ENCODE assay signal across 8 mouse cellular contexts in the genomic region with DNA sequence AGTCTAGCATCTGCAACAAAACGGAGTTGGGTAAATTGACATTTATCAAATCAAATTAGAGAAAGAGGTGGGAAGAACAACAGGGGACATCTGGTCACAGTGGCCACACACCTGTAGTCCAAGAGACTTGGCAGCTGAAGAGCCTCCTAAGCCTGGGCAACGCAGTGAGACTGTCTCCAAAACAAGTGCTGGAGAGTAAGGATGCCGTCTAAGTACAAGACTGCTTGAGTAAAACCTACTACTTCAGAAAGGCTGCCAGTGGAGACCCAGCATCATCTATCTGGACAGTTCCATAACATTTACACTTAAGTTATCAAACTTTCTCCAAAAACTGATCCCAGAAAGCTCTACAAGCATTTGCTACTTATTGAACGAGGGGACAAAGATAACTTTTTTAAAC. TPM values are rescaled to one million over a fixed set of nuclear protein-coding genes. Genes with fewer than 3 reads are reported as not detected.
A peak's percentile ranks its signal among the peaks of the same experiment; 100 is the strongest.
DNase-seq lines count a peak whose midpoint lies in the region; ATAC-seq lines count a peak whose summit lies in the region.

No protein-coding gene starts in this region.

- no peak for ATAC-seq in erythroblast, adult 5-6 weeks (replicated peaks; ENCODE audit: low FRiP score, poor library complexity, severe bottlenecking)
- no peak for ATAC-seq in neural tube, embryonic 11.5 days (ENCODE audit: insufficient read depth, low FRiP score, low TSS enrichment)
- no peak for ATAC-seq in limb, embryonic 12.5 days (ENCODE audit: insufficient number of reproducible peaks, insufficient read depth, low FRiP score, low TSS enrichment, low read depth)
- ATAC-seq in stomach, embryonic 15.5 days (ENCODE audit: insufficient read depth, low FRiP score, low read depth): no peak

- H3K27me3 ChIP-seq in erythroblast, embryonic 14.5 days (ENCODE audit: control insufficient read depth): no peaks in the 10 kb centered on the region
- no peaks in the 10 kb centered on the region for H3K27me3 ChIP-seq in neural tube, embryonic 11.5 days (ENCODE audit: control insufficient read depth, insufficient read depth, low read length)
- H3K27me3 ChIP-seq in limb, embryonic 12.5 days: no peaks in the 10 kb centered on the region
- H3K27me3 ChIP-seq in stomach, embryonic 15.5 days (replicated peaks): no peaks in the 10 kb centered on the region

- peak overlapping the region; percentile 1; the same call in 1 of the 2 replicates for H3K4me2 ChIP-seq in neural tube, embryonic 11.5 days (ENCODE audit: low read depth)
- peak overlapping the region; percentile 85 for H3K4me2 ChIP-seq in limb, embryonic 12.5 days
- H3K4me2 ChIP-seq in stomach, embryonic 15.5 days: peak overlapping the region; percentile 41

- 84% methylated on average over 4 of the region's 4 CpGs for WGBS in neural tube, embryonic 11.5 days
- 71% methylated on average over 4 of the region's 4 CpGs for WGBS in limb, embryonic 12.5 days
- WGBS in stomach, embryonic 15.5 days: 37% methylated on average over 4 of the region's 4 CpGs

- H3K4me1 ChIP-seq in erythroblast, embryonic 14.5 days (ENCODE audit: control insufficient read depth): peaks cover 46% of the 10 kb centered on the region
- H3K4me1 ChIP-seq in neural tube, embryonic 11.5 days (ENCODE audit: control insufficient read depth, insufficient read depth, low read length): peaks cover 5% of the 10 kb centered on the region; the same call in 1 of the 2 replicates
- peaks cover 31% of the 10 kb centered on the region for H3K4me1 ChIP-seq in limb, embryonic 12.5 days (replicated peaks)
- 0 out of 2 replicates have a peak, but pooled peaks cover 3% of the 10 kb centered on the region for H3K4me1 ChIP-seq in stomach, embryonic 15.5 days

- H3K9ac ChIP-seq in neural tube, embryonic 11.5 days (ENCODE audit: low read length): no peak overlapping the region
- no peak overlapping the region for H3K9ac ChIP-seq in limb, embryonic 12.5 days (replicated peaks)
- no peak overlapping the region for H3K9ac ChIP-seq in stomach, embryonic 15.5 days

- no peak overlapping the region for H3K27ac ChIP-seq in neural tube, embryonic 11.5 days (ENCODE audit: low read depth, low read length)
- H3K27ac ChIP-seq in limb, embryonic 12.5 days: no peak overlapping the region
- no peak overlapping the region for H3K27ac ChIP-seq in stomach, embryonic 15.5 days

- no peaks in the 10 kb centered on the region for H3K9me3 ChIP-seq in erythroblast, embryonic 14.5 days (ENCODE audit: control insufficient read depth, low read length)
- no peaks in the 10 kb centered on the region for H3K9me3 ChIP-seq in neural tube, embryonic 11.5 days (ENCODE audit: control insufficient read depth, low read length)
- H3K9me3 ChIP-seq in limb, embryonic 12.5 days: no peaks in the 10 kb centered on the region
- H3K9me3 ChIP-seq in stomach, embryonic 15.5 days: no peaks in the 10 kb centered on the region

- peaks cover 68% of the 10 kb centered on the region for H3K36me3 ChIP-seq in erythroblast, embryonic 14.5 days (ENCODE audit: control insufficient read depth)
- H3K36me3 ChIP-seq in neural tube, embryonic 11.5 days (ENCODE audit: control insufficient read depth, insufficient read depth, low read length): no peaks in the 10 kb centered on the region
- peaks cover 25% of the 10 kb centered on the region for H3K36me3 ChIP-seq in limb, embryonic 12.5 days
- 0 out of 2 replicates have a peak, but pooled peaks cover 5% of the 10 kb centered on the region for H3K36me3 ChIP-seq in stomach, embryonic 15.5 days

- DNase-seq in neural tube, embryonic 11.5 days (ENCODE audit: low spot score): no peak
- DNase-seq in neural tube, embryonic 10.5 days (ENCODE audit: extremely low spot score, low spot score): no peak
- no peak for DNase-seq in right cerebral cortex, postnatal 14 days
- DNase-seq in gastrocnemius, adult 8-10 months (ENCODE audit: low spot score in 2 of 2): no peak

- peak overlapping the region; percentile 97 for H3K4me3 ChIP-seq in erythroblast, embryonic 14.5 days (replicated peaks)
- no peak overlapping the region for H3K4me3 ChIP-seq in neural tube, embryonic 11.5 days (ENCODE audit: low read depth, low read length)
- H3K4me3 ChIP-seq in limb, embryonic 12.5 days (replicated peaks): 0 out of 2 replicates have a peak overlapping the region, but pooled peaks have one; percentile 13
- H3K4me3 ChIP-seq in stomach, embryonic 15.5 days (replicated peaks): 0 out of 2 replicates have a peak overlapping the region, but pooled peaks have one; percentile 16

RNA-seq across cellular contexts. Expression of a gene that starts 3.7 kb away (rescaled TPM):
- 47.2 and 60.2 TPM in 2 replicates for polyA plus RNA-seq in erythroblast, embryonic 14.5 days (2012)
- 107 and 120 TPM in 2 replicates for total RNA-seq in erythroblast, adult 5-6 weeks (2015; ENCODE audit: low replicate concordance)
- total RNA-seq in erythroblast, adult 5-6 weeks (2017; ENCODE audit: low replicate concordance): 56.6 and 94.7 TPM in 2 replicates
- 277 and 289 TPM in 2 replicates for polyA plus RNA-seq in neural tube, embryonic 11.5 days (2014; fragmentation: Nextera tagmentation; extraction: Ambion mirVana)
- 469 and 520 TPM in 2 replicates for polyA plus RNA-seq in limb, embryonic 12.5 days (2016; fragmentation: Nextera tagmentation; extraction: Ambion mirVana)
- 178 and 194 TPM in 2 replicates for polyA plus RNA-seq in stomach, embryonic 15.5 days (2015; fragmentation: Nextera tagmentation; extraction: Ambion mirVana)
- 10 to 100 TPM; 47.4 to 79.5 (median 63.1) TPM for total RNA-seq in gastrocnemius, adult 8-10 months (2022)

RNA-seq across cellular contexts. Expression of a gene that starts 3.8 kb away (rescaled TPM):
- 1.8 and 1.9 TPM in 2 replicates for polyA plus RNA-seq in erythroblast, embryonic 14.5 days (2012)
- total RNA-seq in erythroblast, adult 5-6 weeks (2015; ENCODE audit: low replicate concordance): 2.5 TPM in 1 of 2 replicates, not detected in the other
- 1.4 TPM in 1 of 2 replicates, not detected in the other for total RNA-seq in erythroblast, adult 5-6 weeks (2017; ENCODE audit: low replicate concordance)
- 2.1 and 2.2 TPM in 2 replicates for polyA plus RNA-seq in neural tube, embryonic 11.5 days (2014; fragmentation: Nextera tagmentation; extraction: Ambion mirVana)
- 1.7 and 2.2 TPM in 2 replicates for polyA plus RNA-seq in limb, embryonic 12.5 days (2016; fragmentation: Nextera tagmentation; extraction: Ambion mirVana)
- polyA plus RNA-seq in stomach, embryonic 15.5 days (2015; fragmentation: Nextera tagmentation; extraction: Ambion mirVana): 1.7 and 1.8 TPM in 2 replicates
- total RNA-seq in gastrocnemius, adult 8-10 months (2022): under 1 TPM in 1 of 4 experiments, not detected in 3; 0.46 TPM

Comparison
In these comparisons a context has a peak if more than half of its experiments do, and no peak if none do; other contexts are left out.
1. H3K4me2 ChIP-seq: peak in every context shown above with its lines; median percentile 85 in limb, embryonic 12.5 days; 41 in stomach, embryonic 15.5 days; 1 in neural tube, embryonic 11.5 days.